Comparison of ENCODE assay signal across 8 mouse cellular contexts in the genomic region with DNA sequence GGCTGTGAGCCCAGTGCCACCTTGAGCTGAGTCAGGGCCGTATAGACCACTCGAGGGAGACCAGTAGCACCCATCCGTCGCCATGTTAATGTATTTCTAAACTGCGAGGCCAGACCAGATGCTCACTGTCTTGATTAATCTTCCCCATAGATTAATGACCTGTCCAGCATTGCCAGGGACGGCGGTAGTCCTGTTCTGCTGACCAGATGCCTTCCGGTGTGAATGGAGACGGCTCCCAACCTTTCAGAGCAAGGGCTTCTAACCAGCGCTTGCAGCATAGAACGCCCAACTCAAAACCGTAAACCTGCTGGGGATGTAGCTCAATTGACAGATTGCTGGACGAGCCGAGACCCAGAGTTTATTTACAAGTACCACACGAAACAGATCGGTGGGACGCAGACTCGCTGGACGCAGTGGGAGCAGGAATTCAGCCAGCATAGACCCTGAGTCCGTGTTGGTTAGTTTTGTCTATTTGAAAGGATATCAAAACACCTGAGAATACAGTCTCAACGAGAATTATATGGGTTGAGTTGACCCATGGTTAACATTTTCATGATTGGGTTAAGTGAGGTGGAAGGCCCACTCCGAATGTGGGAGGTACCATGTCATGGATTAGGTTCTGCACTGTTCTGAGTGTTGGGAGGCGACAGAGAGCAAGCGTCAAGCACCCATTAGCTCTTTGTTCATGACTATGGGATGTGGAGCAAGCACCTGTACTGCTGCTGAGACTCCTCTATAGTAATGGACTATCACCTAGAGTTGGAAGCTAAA. TPM values are rescaled to one million over a fixed set of nuclear protein-coding genes. Genes with fewer than 3 reads are reported as not detected.
A peak's percentile ranks its signal among the peaks of the same experiment; 100 is the strongest.
DNase-seq lines count a peak whose midpoint lies in the region; ATAC-seq and TF ChIP-seq lines count a peak whose summit lies in the region.

No protein-coding gene starts in this region.

- peak overlapping the region; percentile 61 for H3K4me3 ChIP-seq in layer of hippocampus, adult 2 months
- H3K4me3 ChIP-seq in hindbrain, embryonic 14.5 days (replicated peaks; ENCODE audit: low read length): peak overlapping the region; percentile 50
- peak overlapping the region; percentile 78 for H3K4me3 ChIP-seq in midbrain, embryonic 14.5 days (replicated peaks; ENCODE audit: low read depth, low read length)

- H3K4me1 ChIP-seq in hindbrain, embryonic 14.5 days (replicated peaks; ENCODE audit: control insufficient read depth, insufficient read depth, low read length): peaks cover 19% of the 10 kb centered on the region
- H3K4me1 ChIP-seq in midbrain, embryonic 14.5 days (ENCODE audit: control insufficient read depth, insufficient read depth, low read length): peaks cover 13% of the 10 kb centered on the region

- no peaks in the 10 kb centered on the region for H3K27me3 ChIP-seq in hindbrain, embryonic 14.5 days (ENCODE audit: control insufficient read depth, insufficient read depth, low read length)
- no peaks in the 10 kb centered on the region for H3K27me3 ChIP-seq in midbrain, embryonic 14.5 days (ENCODE audit: control insufficient read depth, insufficient read depth, low read length)

- peak overlapping the region; percentile 90 for H3K4me2 ChIP-seq in hindbrain, embryonic 14.5 days (replicated peaks)
- H3K4me2 ChIP-seq in midbrain, embryonic 14.5 days (ENCODE audit: low read length): peak overlapping the region; percentile 95

- WGBS in hindbrain, embryonic 14.5 days: 11% methylated on average over 24 of the region's 24 CpGs
- 15% methylated on average over 24 of the region's 24 CpGs for WGBS in midbrain, embryonic 14.5 days

- TF ChIP-seq POLR2A in brain, embryonic 14.5 days (IDR thresholded peaks at IDR 0.05; ENCODE audit: borderline replicate concordance, extremely low read depth, insufficient read depth, insufficient read length, poor library complexity, severe bottlenecking): no peak

- TF ChIP-seq CTCF in layer of hippocampus, adult 2 months (conservative IDR thresholded peaks at IDR 0.05): 0 out of 2 replicates have a peak, but pooled peaks have one; percentile 16
- no peak for TF ChIP-seq CTCF in brain, embryonic 14.5 days (IDR thresholded peaks at IDR 0.05; ENCODE audit: borderline replicate concordance, extremely low read depth, insufficient read depth, insufficient read length)

- peak overlapping the region; percentile 98 for H3K27ac ChIP-seq in layer of hippocampus, adult 2 months
- H3K27ac ChIP-seq in hindbrain, embryonic 14.5 days: peak overlapping the region; percentile 92
- peak overlapping the region; percentile 96 for H3K27ac ChIP-seq in midbrain, embryonic 14.5 days (replicated peaks; ENCODE audit: low read depth, low read length)

- DNase-seq in layer of hippocampus, adult 2 months (ENCODE audit: low spot score in 2 of 2): no peak
- DNase-seq in layer of hippocampus, adult 9-10 months (ENCODE audit: low spot score): no peak
- DNase-seq in brain, embryonic 14.5 days (ENCODE audit: low read depth): peak; percentile 26
- peak; percentile 47 for DNase-seq in hindbrain, embryonic 14.5 days (ENCODE audit: low spot score)
- DNase-seq in midbrain, embryonic 14.5 days: no peak
- no peak for DNase-seq in Muller cell, postnatal 12 days (ENCODE audit: inconsistent ontology term)
- no peak for DNase-seq in urinary bladder, postnatal 4 days (ENCODE audit: low spot score in 2 of 2)
- no peak for DNase-seq in urinary bladder, postnatal 25 days (ENCODE audit: low spot score)

- peak overlapping the region; percentile 68 for H3K9ac ChIP-seq in hindbrain, embryonic 14.5 days
- peak overlapping the region; percentile 86 for H3K9ac ChIP-seq in midbrain, embryonic 14.5 days (replicated peaks; ENCODE audit: low read length)

- no peak; the same call in 1 of the 2 replicates for ATAC-seq in hindbrain, embryonic 14.5 days (ENCODE audit: low FRiP score)
- ATAC-seq in midbrain, embryonic 14.5 days (ENCODE audit: low FRiP score, low TSS enrichment): no peak

- H3K9me3 ChIP-seq in hindbrain, embryonic 14.5 days (ENCODE audit: control insufficient read depth, low read length): peaks cover 3% of the 10 kb centered on the region; the same call in 1 of the 2 replicates
- no peaks in the 10 kb centered on the region for H3K9me3 ChIP-seq in midbrain, embryonic 14.5 days (ENCODE audit: control insufficient read depth, low read length)

- H3K36me3 ChIP-seq in hindbrain, embryonic 14.5 days (replicated peaks; ENCODE audit: control insufficient read depth, insufficient read depth): peaks cover 26% of the 10 kb centered on the region
- peaks cover 22% of the 10 kb centered on the region for H3K36me3 ChIP-seq in midbrain, embryonic 14.5 days (ENCODE audit: control insufficient read depth, insufficient read depth, low read length)

RNA-seq across cellular contexts. Expression of gene Zfp672, which starts 6.4 kb away (rescaled TPM):
- total RNA-seq in layer of hippocampus, adult 2 months (2021): 10 to 100 TPM; 49.1 to 51.0 TPM
- 41.9 and 47.0 TPM in 2 replicates for polyA plus RNA-seq in brain, embryonic 14.5 days (2012; rRNA removed)
- 38.3 and 44.3 TPM in 2 replicates for polyA plus RNA-seq in hindbrain, embryonic 14.5 days (2014; fragmentation: Nextera tagmentation; extraction: Ambion mirVana)
- 38.1 and 43.3 TPM in 2 replicates for polyA plus RNA-seq in midbrain, embryonic 14.5 days (2014; fragmentation: Nextera tagmentation; extraction: Ambion mirVana)

RNA-seq across cellular contexts. Expression of gene Sh3bp5l, which starts 6.8 kb away (rescaled TPM):
- total RNA-seq in layer of hippocampus, adult 2 months (2021): 10 to 100 TPM; 52.9 to 56.2 TPM
- polyA plus RNA-seq in brain, embryonic 14.5 days (2012; rRNA removed): 39.9 and 46.8 TPM in 2 replicates
- polyA plus RNA-seq in hindbrain, embryonic 14.5 days (2014; fragmentation: Nextera tagmentation; extraction: Ambion mirVana): 34.3 and 36.5 TPM in 2 replicates
- polyA plus RNA-seq in midbrain, embryonic 14.5 days (2014; fragmentation: Nextera tagmentation; extraction: Ambion mirVana): 39.6 and 40.7 TPM in 2 replicates

RNA-seq across cellular contexts. Expression of gene Zfp692, which starts 16.9 kb away (rescaled TPM):
- 10 to 100 TPM; 29.2 to 30.9 TPM for total RNA-seq in layer of hippocampus, adult 2 months (2021)
- polyA plus RNA-seq in brain, embryonic 14.5 days (2012; rRNA removed): 43.0 and 83.0 TPM in 2 replicates
- 13.5 and 16.2 TPM in 2 replicates for polyA plus RNA-seq in hindbrain, embryonic 14.5 days (2014; fragmentation: Nextera tagmentation; extraction: Ambion mirVana)
- 14.2 and 24.9 TPM in 2 replicates for polyA plus RNA-seq in midbrain, embryonic 14.5 days (2014; fragmentation: Nextera tagmentation; extraction: Ambion mirVana)

RNA-seq across cellular contexts. Expression of gene 4930438A08Rik, which starts 49.2 kb away (rescaled TPM):
- not detected for total RNA-seq in layer of hippocampus, adult 2 months (2021)
- not detected in 2 replicates for polyA plus RNA-seq in brain, embryonic 14.5 days (2012; rRNA removed)
- not detected in 2 replicates for polyA plus RNA-seq in hindbrain, embryonic 14.5 days (2014; fragmentation: Nextera tagmentation; extraction: Ambion mirVana)
- not detected in 2 replicates for polyA plus RNA-seq in midbrain, embryonic 14.5 days (2014; fragmentation: Nextera tagmentation; extraction: Ambion mirVana)

RNA-seq across cellular contexts. Expression of gene Lypd8, which starts 55.1 kb away (rescaled TPM):
- not detected for total RNA-seq in layer of hippocampus, adult 2 months (2021)
- 0.27 and 0.34 TPM in 2 replicates for polyA plus RNA-seq in brain, embryonic 14.5 days (2012; rRNA removed)
- polyA plus RNA-seq in hindbrain, embryonic 14.5 days (2014; fragmentation: Nextera tagmentation; extraction: Ambion mirVana): not detected in 2 replicates
- polyA plus RNA-seq in midbrain, embryonic 14.5 days (2014; fragmentation: Nextera tagmentation; extraction: Ambion mirVana): not detected in 2 replicates

Comparison
In these comparisons a context has a peak if more than half of its experiments do, and no peak if none do; other contexts are left out.
1. DNase-seq: peak in brain, embryonic 14.5 days (single experiment) and hindbrain, embryonic 14.5 days (single experiment); none in layer of hippocampus, adult 2 months (0 of 2), layer of hippocampus, adult 9-10 months (single experiment), midbrain, embryonic 14.5 days (single experiment), Muller cell, postnatal 12 days (single experiment), urinary bladder, postnatal 4 days (0 of 2) and urinary bladder, postnatal 25 days (single experiment).
2. Peak in every context shown above with its lines, with median percentiles within 50 percentile points of each other: H3K27ac ChIP-seq and H3K4me3 ChIP-seq.